In the genomic region with DNA sequence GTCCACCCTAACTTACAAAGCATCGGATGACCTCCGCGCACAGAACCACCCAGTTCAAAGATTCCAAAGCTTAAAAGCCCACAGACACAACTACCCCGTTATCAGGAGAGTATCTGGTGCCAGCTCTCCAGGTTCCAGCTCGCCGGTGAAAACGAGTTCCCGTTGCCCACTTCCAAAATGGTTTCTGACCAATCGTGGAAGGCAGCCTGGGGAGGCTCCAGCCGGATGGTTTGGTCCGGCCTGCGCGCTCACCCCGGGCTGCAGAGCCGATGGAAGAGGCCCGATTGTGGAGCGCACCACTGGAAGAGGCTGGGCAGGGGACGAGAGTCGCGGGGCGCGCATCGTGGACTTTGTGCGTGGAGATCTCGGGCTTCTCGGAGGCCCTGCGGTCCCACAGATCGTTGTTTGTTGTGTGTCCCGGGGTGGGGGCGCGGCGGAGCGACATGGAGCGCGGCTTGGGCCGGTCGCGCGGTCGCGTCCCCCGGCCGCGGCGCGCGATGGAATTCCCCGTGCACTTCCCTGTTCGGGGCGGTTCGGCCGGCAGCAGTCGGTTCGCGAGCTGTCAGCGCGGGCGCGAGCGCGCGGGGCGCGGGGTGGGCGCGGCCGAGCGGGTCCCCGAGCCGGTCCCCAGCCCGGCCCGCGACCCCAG, we compare ENCODE assay signal across 8 mouse cellular contexts. TPM values are rescaled to one million over a fixed set of nuclear protein-coding genes. Genes with fewer than 3 reads are reported as not detected.
DNase-seq lines count a peak whose midpoint lies in the region; ATAC-seq and TF ChIP-seq lines count a peak whose summit lies in the region.

A gene (plus strand): TSS at position 275 of the 649 bp plus-strand sequence.

- DNase-seq in heart, postnatal 10 days = peak; percentile 93
- peak; percentile 78 for DNase-seq in large intestine, adult 2 months (ENCODE audit: low read depth, low spot score)
- DNase-seq in liver, postnatal 0 days = peak; percentile 92
- DNase-seq in testis, postnatal 10 days (ENCODE audit: low spot score) = peak; percentile 89

- H3K9ac ChIP-seq in ES-Bruce4 (ENCODE audit: low read depth, poor library complexity, severe bottlenecking) = peak within 1 kb of the TSS; percentile 89
- peak within 1 kb of the TSS; percentile 97 for H3K9ac ChIP-seq in forebrain, embryonic 13.5 days
- peak within 1 kb of the TSS; percentile 97 for H3K9ac ChIP-seq in liver, postnatal 0 days (replicated peaks)
- H3K9ac ChIP-seq in neural tube, embryonic 14.5 days (replicated peaks; ENCODE audit: low read depth, low read length) = peak within 1 kb of the TSS; percentile 92

- H3K36me3 ChIP-seq in ES-Bruce4 (ENCODE audit: control insufficient read depth, insufficient read depth, low read length, poor library complexity, severe bottlenecking) = no peaks in the 10 kb centered on the region
- no peaks in the 10 kb centered on the region for H3K36me3 ChIP-seq in forebrain, embryonic 13.5 days (ENCODE audit: poor library complexity, severe bottlenecking)
- no peaks in the 10 kb centered on the region; the same call in 1 of the 2 replicates for H3K36me3 ChIP-seq in liver, postnatal 0 days (replicated peaks; ENCODE audit: insufficient read depth, low read length)
- no peaks in the 10 kb centered on the region for H3K36me3 ChIP-seq in neural tube, embryonic 14.5 days (ENCODE audit: control insufficient read depth, insufficient read depth, low read length)

- H3K9me3 ChIP-seq in ES-Bruce4 (replicated peaks; ENCODE audit: control insufficient read depth, insufficient read depth, low read length, poor library complexity, severe bottlenecking) = no peaks in the 10 kb centered on the region
- H3K9me3 ChIP-seq in forebrain, embryonic 13.5 days (replicated peaks) = no peaks in the 10 kb centered on the region
- no peaks in the 10 kb centered on the region for H3K9me3 ChIP-seq in liver, postnatal 0 days (ENCODE audit: low read length)
- no peaks in the 10 kb centered on the region for H3K9me3 ChIP-seq in neural tube, embryonic 14.5 days (ENCODE audit: control insufficient read depth, low read length)

- intact Hi-C loops in heart, postnatal 10 days (cut with DNase I) = loop anchor here (5.0 kb wide), 1 partner anchor 67 kb away; a partner anchor contains a TSS

- TF ChIP-seq EP300 in ES-Bruce4 (IDR thresholded peaks at IDR 0.05; ENCODE audit: insufficient read depth, low read depth, low read length) = 0 out of 2 replicates have a peak, but pooled peaks have one; percentile 37
- TF ChIP-seq EP300 in liver, postnatal 0 days (IDR thresholded peaks at IDR 0.05; ENCODE audit: low read depth) = peak; percentile 54

- peak within 1 kb of the TSS; percentile 95 for H3K4me3 ChIP-seq in ES-Bruce4 (ENCODE audit: low read depth, low read length)
- H3K4me3 ChIP-seq in forebrain, embryonic 13.5 days = peak within 1 kb of the TSS; percentile 98
- peak within 1 kb of the TSS; percentile 96 for H3K4me3 ChIP-seq in liver, postnatal 0 days (ENCODE audit: low read depth, low read length)
- peak within 1 kb of the TSS; percentile 100 for H3K4me3 ChIP-seq in neural tube, embryonic 14.5 days (ENCODE audit: low read depth, low read length)

- H3K4me1 ChIP-seq in ES-Bruce4 (ENCODE audit: control insufficient read depth, insufficient read depth, low read length) = no peaks in the 10 kb centered on the region
- peaks cover 55% of the 10 kb centered on the region for H3K4me1 ChIP-seq in forebrain, embryonic 13.5 days
- peaks cover 42% of the 10 kb centered on the region for H3K4me1 ChIP-seq in liver, postnatal 0 days (ENCODE audit: insufficient read depth)
- H3K4me1 ChIP-seq in neural tube, embryonic 14.5 days (ENCODE audit: control insufficient read depth, insufficient read depth, low read length) = peaks cover 31% of the 10 kb centered on the region

- under 1% methylated on average over 35 of the region's 73 CpGs for WGBS in forebrain, embryonic 13.5 days
- under 1% methylated on average over 71 of the region's 73 CpGs for WGBS in large intestine, adult 2 months
- WGBS in liver, postnatal 0 days (ENCODE audit: insufficient replicate concordance) = under 1% methylated on average over 38 of the region's 73 CpGs
- WGBS in neural tube, embryonic 14.5 days = under 1% methylated on average over 56 of the region's 73 CpGs

- peak within 1 kb of the TSS; percentile 34 for H3K27ac ChIP-seq in ES-Bruce4 (ENCODE audit: insufficient read depth, low read length)
- peak within 1 kb of the TSS; percentile 93 for H3K27ac ChIP-seq in forebrain, embryonic 13.5 days
- peak within 1 kb of the TSS; percentile 81 for H3K27ac ChIP-seq in liver, postnatal 0 days (ENCODE audit: low read depth)
- peak within 1 kb of the TSS; percentile 94 for H3K27ac ChIP-seq in neural tube, embryonic 14.5 days (ENCODE audit: low read depth, low read length)

- ATAC-seq in cerebellum, adult (ENCODE audit: insufficient number of reproducible peaks, low FRiP score, low TSS enrichment) = peak; percentile 85
- peak; percentile 90 for ATAC-seq in forebrain, embryonic 13.5 days
- peak; percentile 85 for ATAC-seq in liver, postnatal 0 days
- peak; percentile 87 for ATAC-seq in neural tube, embryonic 14.5 days (ENCODE audit: low read depth)

- H3K27me3 ChIP-seq in ES-Bruce4 (ENCODE audit: control insufficient read depth, insufficient read depth, low read length, poor library complexity, severe bottlenecking) = no peaks in the 10 kb centered on the region
- no peaks in the 10 kb centered on the region for H3K27me3 ChIP-seq in forebrain, embryonic 13.5 days
- no peaks in the 10 kb centered on the region for H3K27me3 ChIP-seq in liver, postnatal 0 days (ENCODE audit: insufficient read depth, low read length)
- peaks cover 3% of the 10 kb centered on the region; the same call in 1 of the 2 replicates for H3K27me3 ChIP-seq in neural tube, embryonic 14.5 days (ENCODE audit: control insufficient read depth, insufficient read depth, low read length)

- no peak for TF ChIP-seq CTCF in ES-Bruce4 (IDR thresholded peaks at IDR 0.05; ENCODE audit: low read depth, low read length)
- TF ChIP-seq CTCF in liver, postnatal 0 days (IDR thresholded peaks at IDR 0.05; ENCODE audit: low read depth) = no peak

- TF ChIP-seq POLR2A in ES-Bruce4 (IDR thresholded peaks at IDR 0.05; ENCODE audit: insufficient read depth, low read length) = no peak

- peak within 1 kb of the TSS; percentile 88 for H3K4me2 ChIP-seq in forebrain, embryonic 13.5 days
- peak within 1 kb of the TSS; percentile 92 for H3K4me2 ChIP-seq in liver, postnatal 0 days (ENCODE audit: low read depth, low read length)
- peak within 1 kb of the TSS; percentile 59 for H3K4me2 ChIP-seq in neural tube, embryonic 14.5 days (ENCODE audit: low read depth, low read length)

RNA-seq across cellular contexts. Expression of the gene that starts here (rescaled TPM):
- polyA plus RNA-seq in ES-Bruce4 (2011; ENCODE audit: insufficient read depth, insufficient read length, low read depth, missing spikeins) = 70.6 and 71.8 TPM in 2 replicates
- polyA plus RNA-seq in forebrain, embryonic 13.5 days (2015; fragmentation: Nextera tagmentation; extraction: Ambion mirVana) = 26.8 and 30.0 TPM in 2 replicates
- 10 to 100 TPM; 54.4 to 55.6 TPM for total RNA-seq in heart, postnatal 10 days (2021)
- polyA plus RNA-seq in large intestine, adult 2 months (2012; rRNA removed) = 98.4 and 131 TPM in 2 replicates
- polyA plus RNA-seq in liver, postnatal 0 days (2015; fragmentation: Nextera tagmentation; extraction: Ambion mirVana) = 26.7 TPM in 2 replicates
- polyA plus RNA-seq in neural tube, embryonic 14.5 days (2014; fragmentation: Nextera tagmentation; extraction: Ambion mirVana) = 38.8 and 52.1 TPM in 2 replicates

Comparison
In these comparisons a context has a peak if more than half of its experiments do, and no peak if none do; other contexts are left out.
1. Peak in every context shown above with its lines: DNase-seq, ATAC-seq, H3K4me3 ChIP-seq and H3K27ac ChIP-seq.
2. H3K27ac ChIP-seq: peak in every context shown above with its lines; median percentile 94 in neural tube, embryonic 14.5 days; 93 in forebrain, embryonic 13.5 days; 81 in liver, postnatal 0 days; 34 in ES-Bruce4.